Mouse (Mus musculus): ENCODE results near the gene Clip1.

The Clip1 gene

DNA sequence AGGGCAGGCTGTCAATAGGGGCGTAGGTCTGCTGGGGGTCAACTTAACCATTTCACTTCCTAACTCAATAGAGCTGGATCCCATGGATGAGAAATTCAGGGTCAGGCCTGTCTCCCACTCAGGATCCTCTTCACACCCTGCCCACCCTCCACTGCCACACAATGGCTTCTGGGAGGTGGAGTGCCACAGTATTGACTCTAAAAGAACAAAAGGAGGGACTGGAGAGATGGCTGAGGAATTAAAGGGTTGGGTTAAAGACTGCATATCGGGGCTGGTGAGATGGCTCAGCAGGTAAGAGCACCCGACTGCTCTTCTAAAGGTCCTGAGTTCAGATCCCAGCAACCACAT lies 13.0 kb downstream of the Clip1 start:
- DNase-seq (ENCODE audit: extremely low read depth, low read depth) = no peak

DNA sequence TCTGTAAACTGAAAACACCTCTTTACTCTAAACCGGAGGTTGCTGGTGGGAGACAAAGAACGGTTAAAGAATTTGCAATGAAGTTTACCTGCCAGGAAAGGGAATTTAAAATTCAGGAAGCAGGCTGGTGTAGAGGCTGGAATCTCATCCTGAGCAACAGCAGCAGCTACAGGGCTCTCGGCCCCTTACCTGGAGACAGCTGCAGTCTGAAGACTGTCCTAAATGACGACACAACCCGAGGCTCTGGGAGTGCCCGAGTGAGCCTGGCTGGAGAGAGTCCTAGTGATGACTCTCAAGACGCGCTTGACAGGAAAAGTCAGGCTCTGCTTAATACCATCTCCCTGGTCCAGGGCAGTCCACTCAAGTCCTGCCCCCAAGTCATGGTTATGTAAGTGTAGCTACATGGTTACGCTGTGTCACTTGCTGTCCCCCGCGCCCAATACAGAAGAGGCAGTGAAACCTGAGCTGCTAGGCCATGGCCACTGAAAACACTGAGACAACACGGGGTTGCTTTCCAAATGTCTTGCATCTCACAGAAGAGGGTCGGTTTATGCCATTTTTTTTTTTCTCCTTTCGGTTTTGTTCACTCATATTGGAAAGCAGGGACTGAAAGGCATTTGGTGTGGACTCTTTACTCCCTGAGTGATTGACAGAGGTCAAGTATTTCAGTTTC lies 13.5 kb downstream of the Clip1 start:
- DNase-seq (ENCODE audit: extremely low read depth, low read depth) = no peak

DNA sequence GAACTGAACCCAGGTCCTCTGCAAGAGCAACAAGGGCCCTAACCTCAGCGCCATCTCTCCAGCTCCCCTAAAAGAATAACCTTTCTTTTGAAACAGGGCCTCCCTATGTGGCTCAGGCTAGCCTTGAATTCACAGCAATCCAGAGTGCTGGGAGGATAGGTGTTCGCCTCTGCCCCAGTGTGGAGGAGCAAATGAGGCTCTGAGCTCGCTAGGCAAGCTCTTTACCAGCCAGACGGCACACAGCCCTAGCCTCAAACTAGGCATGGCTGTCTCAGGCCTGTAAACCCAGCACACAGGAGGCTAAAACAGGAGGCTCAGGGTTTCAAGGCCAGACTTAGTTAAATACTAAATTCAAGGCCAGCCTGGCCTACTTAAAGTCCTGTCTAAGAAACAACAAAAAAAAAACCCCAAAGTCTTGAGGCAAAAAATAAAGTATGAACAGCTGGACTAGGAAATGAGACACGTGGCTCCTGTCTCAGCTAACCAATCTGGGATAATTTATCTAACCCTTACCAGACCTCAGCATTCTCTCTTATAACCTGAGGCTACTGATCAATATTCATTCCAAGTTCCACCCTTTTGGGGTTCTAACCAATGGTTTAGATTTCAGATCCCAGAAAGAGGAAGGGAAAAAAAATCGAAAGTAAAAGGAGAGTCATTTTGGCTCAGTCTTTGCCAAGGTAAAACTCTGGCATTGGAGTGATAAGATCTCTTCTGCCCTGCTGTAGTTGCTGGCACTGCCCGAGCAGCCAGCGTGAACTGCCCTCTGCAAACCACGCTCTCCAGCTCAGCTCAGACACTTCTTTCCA lies 14.2 kb downstream of the Clip1 start:
- DNase-seq (ENCODE audit: extremely low read depth, low read depth) = no peak

DNA sequence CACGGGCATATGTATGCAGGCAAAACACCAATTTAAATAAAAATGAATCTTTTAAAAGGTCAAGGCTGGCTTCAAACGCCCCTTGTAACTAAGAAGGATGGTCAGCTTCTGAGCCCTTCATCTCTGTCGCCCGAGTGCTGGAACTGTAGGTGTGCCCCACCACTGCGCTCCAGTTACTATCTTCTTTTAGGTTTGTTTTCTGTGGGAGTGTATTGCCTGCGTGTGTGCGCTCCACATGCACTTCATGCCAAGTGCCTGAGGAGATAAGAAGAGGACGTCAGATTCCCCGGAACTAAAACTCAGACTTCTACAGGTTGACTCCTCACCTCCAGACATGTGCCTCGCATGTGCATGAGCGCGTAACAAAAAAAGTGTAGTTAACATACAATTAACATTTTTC lies 16.5 kb downstream of the Clip1 start:
- no peak for DNase-seq (ENCODE audit: extremely low read depth, low read depth)

DNA sequence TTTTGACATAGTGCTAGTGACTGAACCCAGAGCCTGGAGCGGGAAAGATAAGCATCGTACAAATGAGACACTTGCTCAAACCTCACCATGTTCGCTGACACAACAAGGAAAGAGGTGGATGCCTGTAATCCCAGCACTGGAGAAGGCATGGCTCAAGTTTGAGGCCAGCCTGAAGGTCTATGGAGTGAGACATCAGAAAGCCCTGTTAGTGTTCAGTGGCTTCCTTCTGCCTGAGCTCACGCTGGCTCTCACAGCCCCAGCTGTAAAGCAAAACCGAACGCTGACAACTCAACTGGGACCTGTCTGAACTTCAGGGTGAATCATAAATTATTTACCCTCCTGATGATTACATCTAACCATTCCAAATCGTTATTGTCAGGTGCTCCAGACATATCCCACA lies 18.5 kb downstream of the Clip1 start:
- DNase-seq (ENCODE audit: extremely low read depth, low read depth) = no peak

DNA sequence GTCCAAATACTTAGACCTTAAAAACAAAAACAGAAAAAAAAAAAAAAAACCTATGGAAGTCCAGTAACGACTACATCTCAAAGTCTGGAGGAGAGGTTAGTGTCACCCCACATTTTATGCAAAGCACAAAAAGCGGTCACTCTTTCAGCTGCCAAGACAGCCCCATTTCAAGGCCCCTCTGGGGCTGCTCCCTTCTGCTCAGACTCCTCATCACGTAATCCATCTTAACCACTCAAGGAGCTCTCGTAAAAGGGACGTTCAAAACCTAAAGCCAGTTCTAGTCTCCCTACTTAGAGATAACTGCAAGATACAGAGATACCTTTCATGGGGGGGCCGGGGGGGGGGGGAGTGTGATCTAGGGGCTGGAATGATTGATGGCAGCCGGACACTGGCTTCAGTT lies 20.1 kb downstream of the Clip1 start:
- DNase-seq (ENCODE audit: extremely low read depth, low read depth) = no peak

DNA sequence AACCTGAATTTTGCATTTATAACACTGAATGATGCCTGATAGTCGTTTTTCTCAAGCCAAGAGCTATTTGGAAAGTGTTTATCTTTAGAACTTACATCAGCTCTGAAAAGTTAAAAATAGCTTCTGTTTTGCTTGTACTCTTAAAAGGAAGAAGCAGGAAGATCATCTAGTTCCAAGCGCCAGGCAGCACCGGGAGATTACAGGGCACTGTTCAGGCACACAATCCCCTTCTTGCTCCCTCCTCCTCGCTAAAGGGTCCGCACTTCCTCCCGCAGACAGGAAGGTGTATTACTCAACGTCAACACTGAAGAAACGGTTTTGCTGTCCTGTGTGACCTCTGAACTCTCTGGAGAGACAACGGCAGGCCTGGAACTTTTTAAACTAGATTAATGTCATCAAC lies 22.4 kb downstream of the Clip1 start:
- DNase-seq (ENCODE audit: extremely low read depth, low read depth) = no peak

DNA sequence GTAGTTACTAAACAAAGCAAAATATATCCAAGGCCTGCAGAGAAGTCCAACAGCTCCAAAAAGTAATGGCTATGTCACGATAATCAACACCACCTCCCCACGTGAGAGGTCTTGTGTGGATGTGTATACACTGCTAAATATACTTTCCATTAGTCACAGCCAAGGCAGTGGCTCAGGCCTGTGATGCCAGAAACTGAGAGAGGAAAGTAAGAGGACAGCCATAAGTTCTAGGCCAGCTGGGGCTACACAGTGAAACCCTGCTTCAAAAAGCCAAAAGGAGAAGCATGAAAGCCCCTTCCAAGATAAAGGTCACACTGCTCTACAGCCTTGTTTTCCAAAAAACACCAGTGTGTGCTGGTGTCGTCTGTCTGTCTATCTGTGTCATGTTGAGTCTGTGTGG lies 22.8 kb downstream of the Clip1 start:
- no peak for DNase-seq (ENCODE audit: extremely low read depth, low read depth)

DNA sequence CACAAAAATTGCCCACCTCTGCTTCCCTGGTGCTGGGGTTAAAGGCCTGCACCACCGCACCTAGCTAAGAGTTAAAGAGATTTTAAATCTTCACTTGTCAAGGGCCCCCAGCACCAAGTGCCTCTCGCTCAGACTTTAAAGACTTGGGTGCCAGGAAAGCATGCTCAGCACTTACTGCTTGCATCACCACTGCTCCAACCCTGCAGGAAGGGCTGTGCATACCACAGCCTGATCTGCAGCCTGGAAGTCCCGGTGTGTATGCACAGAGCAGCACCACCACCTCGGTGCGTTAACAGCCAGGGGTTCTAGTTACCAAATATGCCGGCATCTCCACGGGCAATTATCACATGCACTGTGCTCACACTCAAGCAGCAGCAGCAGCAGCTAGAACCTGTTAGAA lies 26.8 kb downstream of the Clip1 start:
- DNase-seq (ENCODE audit: extremely low read depth, low read depth) = no peak

DNA sequence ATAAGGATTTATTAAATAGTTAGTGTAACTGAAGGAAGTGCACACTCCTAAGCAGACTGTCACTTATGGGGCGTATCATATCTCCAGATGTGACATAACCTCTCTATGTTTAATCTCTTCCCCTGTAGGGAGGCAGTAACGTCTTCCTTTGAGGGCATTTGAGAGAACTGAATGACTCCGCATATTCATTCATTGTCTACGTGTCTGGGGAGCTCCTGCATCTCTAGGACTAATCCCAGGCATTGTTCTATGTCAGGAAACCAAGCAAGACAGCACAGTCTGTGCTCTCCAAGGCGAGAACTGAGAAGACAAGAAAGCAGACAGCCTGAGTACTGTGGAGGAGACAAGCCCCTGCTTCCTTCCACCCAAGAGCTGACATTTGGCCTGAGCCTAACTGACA lies 29.5 kb downstream of the Clip1 start:
- no peak for DNase-seq (ENCODE audit: extremely low read depth, low read depth)

DNA sequence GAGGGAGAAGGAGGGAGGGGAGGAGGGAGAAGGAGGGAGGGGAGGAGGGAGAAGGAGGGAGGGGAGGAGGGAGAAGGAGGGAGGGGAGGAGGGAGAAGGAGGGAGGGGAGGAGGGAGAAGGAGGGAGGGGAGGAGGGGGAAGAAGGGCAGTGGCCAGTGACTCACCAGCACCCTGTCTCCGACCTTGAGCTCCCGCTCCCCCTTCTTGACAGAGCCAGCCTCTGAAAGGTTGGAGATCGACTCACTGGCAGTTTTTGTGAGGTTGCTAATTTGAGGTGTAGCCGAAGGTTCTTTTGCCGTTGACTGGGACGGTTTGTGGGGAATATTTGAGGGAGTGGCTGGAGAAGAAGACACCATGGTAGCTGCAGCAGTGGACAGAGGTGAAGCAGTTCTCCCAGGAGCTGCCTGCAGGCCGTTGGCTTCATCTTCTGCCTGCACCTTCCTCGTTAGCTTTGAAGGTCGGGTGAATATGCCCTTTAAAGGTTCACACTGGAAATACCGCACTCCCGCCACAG lies 31.1 kb downstream of the Clip1 start:
- no peak for DNase-seq (ENCODE audit: extremely low read depth, low read depth)

DNA sequence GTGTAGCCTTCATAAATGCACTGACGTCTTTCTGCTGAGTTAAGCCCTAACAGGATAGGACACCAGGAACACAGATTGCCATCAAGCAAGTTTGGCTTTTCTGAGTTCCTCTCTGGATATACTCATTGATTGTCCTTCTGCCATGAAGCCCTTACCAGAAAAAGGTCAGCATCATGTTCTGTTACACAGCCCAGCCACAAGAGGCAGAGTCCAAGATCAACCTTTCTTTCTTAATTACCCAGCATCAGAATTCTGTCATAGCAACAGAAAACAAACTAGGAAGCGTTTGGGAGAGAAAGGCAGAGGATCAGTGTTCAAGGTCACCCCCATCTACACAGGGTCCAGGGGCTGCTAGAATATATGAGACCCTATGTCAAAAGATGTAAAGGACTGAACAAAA lies 33.6 kb downstream of the Clip1 start:
- DNase-seq (ENCODE audit: extremely low read depth, low read depth) = no peak

DNA sequence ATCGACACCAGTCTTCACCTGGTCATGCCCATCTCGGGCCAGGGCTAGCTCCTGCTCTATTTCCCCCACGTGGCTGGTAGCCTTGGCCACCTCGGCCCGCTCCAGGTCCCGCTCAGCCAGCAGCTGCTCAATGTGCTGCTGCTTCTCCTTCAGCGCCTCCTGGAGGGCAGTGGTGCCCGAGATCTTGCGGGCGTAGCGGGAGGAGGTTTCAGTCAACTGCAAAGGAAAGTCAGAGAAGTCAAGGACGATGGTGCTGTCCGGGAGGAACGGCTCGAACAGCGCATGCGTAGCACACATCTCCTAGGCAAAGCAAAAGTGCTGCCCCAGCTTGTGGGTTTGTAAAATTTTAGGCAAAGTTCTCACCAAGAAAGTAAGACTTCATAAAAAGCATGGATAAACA lies 42.0 kb downstream of the Clip1 start:
- no peak for DNase-seq (ENCODE audit: extremely low read depth, low read depth)

DNA sequence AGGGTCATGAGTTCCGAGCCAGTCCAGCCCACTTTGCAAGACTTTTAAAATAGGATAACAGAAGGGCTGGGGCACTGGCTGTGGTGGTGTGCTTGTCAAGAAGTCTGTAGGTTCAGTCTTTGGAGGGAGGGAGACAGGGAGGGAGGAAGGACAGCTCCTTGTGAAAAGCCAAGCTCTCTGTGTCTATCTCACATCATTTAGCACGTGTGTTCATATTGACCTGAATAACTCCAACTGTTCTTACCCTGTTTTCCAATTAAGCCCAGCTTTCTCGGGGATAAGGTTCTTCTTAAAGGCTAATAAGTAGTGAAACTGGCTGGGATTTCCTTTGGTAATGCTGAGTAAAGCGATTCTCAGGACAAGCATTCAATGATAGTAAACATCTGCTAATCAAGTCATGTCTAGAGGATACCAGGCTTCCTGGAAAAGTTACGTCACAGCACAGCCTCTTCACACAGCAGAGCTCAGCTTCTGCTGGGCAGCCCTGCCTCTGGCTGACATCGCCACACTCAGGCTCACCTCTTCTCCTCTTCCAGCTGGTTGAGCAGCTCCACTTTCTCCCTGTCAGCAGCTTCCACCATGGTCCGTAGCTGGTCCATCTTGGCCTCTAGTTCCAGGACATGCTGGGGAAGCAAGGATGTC lies 43.0 kb downstream of the Clip1 start:
- DNase-seq (ENCODE audit: extremely low read depth, low read depth) = no peak

DNA sequence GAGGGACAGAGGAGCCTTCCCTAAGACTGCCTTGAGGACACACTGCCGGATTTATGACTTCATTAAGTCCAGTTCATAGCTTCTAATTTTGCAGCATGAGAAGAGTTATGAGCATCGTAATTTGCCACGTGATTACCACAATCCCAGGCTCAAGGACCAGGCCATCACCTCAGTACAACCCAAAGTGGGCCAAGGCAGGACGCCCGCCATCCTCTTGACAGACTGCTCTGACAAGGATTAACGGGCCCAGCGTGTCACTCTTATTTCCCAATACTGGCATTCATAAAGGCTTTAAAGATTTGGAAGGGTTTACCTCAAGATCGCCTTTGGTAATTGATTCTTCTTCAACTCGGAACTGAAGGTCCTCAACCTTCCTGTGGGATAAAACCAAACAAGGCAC lies 44.2 kb downstream of the Clip1 start:
- no peak for DNase-seq (ENCODE audit: extremely low read depth, low read depth)

DNA sequence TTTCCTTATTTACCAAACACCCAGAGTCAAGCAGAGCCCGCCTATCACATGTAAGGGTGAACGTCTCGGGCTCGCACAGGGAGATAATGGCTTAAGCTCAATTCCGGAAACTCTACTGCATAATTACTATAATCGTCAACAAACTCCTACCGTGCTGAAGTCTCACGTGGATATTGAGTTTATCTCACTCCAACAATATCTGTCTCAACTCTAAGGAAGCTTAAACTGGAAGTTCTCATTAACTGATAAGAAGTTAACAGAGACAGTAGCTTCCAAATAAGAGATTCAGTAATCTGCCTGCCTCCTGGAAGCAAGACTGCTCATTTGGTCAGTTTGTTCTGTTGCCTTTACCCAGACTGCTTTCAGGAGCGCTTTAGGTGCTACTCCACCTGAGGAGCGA lies 53.2 kb downstream of the Clip1 start:
- DNase-seq (ENCODE audit: extremely low read depth, low read depth) = no peak

DNA sequence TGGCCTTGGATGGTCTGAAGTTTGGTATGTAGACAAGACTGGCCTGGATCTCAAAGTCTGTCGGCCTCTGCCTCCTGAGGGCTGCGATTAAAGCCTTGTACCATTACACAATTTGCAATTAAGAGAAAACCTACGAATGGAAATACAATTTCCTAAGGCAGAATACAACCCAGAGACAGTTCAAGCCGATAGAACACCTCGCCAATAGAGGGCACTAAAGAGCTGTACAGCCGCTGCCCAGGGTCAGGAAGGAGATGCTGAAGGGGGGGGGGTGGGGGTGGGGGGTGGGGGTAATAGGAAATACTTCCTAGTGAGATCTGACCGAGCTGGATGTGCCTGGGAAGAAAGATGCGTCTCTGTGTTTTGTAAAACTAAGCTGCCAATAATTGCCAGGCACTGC lies 57.8 kb downstream of the Clip1 start:
- DNase-seq (ENCODE audit: extremely low read depth, low read depth) = peak; percentile 5

DNA sequence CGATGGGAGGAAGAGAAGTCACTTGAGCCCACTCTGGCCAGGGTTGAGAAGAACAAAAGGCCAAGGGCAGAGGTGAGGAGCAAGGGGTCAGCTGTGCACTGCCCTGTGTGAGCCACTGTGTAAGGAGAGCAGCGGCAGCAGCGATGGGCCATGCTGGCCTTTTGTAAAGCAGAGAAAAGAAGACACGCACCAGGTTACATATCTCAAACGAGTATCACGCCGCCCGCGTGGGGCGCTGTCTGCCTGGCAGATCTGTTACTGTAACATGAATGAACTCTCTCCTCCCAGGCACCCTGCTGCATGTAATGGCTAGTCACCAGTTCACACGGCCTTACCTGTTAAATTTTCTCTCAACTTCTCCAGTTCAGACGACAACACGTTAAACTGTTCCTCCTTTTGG lies 62.0 kb downstream of the Clip1 start:
- no peak for DNase-seq (ENCODE audit: extremely low read depth, low read depth)

DNA sequence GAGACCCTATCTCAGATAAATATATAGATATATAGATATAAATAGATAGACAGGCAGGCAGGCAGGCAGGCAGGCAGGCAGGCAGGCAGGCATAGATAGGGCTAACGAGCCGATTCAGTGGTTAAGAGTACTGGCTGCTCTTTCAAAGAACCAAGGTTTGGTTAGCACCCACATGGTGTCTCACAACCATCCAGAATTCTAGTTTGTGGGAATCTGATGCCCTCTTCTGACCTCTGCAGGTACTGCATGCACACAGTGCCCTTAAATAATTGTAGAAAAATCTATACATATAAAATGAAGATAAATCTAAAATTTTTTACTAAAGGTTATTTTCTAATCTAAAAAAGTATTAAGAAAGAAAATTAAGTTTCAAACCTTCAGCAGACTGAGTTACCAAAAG lies 65.9 kb downstream of the Clip1 start:
- peak; percentile 10 for DNase-seq (ENCODE audit: extremely low read depth, low read depth)

DNA sequence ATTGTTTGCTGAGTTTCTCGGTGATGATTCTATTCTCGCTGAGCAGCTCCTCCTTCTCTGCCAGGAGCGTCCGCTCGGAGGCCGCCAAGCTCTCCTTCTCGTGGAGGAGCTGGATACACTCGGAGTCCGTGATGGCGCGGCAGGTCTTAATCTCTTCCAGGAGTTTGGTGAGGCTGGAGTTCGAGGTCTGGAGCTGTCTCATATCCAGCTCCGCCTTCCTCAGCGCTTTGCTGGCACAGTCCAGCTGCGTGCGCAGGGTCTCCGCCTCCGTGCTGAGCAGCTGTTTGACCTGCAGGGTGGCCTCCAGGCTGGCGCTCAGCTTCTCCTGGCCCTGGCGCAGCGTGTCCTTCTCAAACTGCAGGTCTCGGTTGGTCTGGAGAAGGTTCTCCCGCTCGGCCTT lies 70.2 kb downstream of the Clip1 start:
- no peak for DNase-seq (ENCODE audit: extremely low read depth, low read depth)

DNA sequence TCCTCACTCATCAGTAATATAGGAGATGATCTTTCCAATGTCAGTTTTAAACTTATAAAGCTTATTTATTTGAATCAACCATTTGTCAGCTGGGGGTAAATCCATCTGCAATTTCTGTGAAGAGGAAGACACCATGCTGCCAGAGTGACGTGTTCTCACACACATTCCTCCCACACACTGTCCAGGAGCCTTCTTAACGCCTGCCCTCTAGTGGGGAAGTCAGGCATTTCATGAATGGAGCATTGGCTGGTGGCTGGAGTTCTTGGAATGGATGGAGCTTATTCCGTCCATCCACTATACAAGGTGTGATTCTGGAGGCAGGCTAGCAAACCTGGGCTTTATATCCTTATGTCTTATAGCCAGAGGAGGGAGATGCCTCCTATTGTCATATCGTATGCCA lies 74.6 kb downstream of the Clip1 start:
- DNase-seq (ENCODE audit: extremely low read depth, low read depth) = peak; percentile 20

DNA sequence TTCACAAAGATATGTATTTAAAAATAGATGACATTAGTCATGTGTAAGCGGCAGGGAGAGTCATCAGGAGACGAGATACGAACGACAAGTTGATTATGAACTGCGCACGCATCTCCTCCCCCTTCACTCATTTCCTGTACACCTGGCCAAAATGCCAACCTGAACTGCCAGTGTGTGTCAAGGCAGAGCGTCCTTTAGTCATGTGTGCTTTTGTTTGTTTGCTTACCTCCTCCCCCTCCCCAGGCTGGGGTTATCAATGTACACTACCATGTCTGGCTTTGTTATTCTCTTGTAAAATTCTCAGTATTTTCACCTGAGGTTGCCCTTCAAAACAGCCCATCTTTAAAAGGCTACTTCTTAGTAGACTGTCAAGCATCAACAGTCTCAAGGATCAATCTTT lies 75.0 kb downstream of the Clip1 start:
- DNase-seq (ENCODE audit: extremely low read depth, low read depth) = no peak

DNA sequence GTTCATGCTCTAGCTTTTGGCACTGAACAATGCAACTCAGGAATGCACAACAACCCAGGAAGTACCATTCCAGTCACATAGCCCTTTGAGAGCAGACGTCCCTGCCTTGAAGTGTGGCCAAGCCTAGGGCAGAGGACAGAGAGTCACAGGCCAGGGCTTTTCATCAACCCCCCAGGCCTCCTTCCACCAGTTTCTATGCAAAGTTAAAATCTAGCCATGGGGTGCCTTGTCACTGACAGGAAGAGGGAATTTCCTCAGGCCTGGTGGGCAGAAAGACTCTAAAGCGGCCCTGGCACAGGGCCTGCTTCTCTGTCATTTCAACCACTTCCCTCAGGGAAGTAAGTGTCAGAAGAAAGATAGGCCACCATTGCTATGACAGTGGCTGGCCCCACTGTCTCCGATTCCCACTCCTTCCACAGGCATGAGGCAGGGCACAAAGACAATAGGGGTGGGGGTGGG lies 77.2 kb downstream of the Clip1 start:
- DNase-seq (ENCODE audit: extremely low read depth, low read depth) = no peak
